33 mouse cellular contexts compared by ENCODE assay signal in genomic region chr5:99959236-99959936, GRCm38 (mm10). TPM values are rescaled to one million over a fixed set of nuclear protein-coding genes. Genes with fewer than 3 reads are reported as not detected.
A peak's percentile ranks its signal among the peaks of the same experiment; 100 is the strongest.
DNase-seq lines count a peak whose midpoint lies in the region; ATAC-seq and TF ChIP-seq lines count a peak whose summit lies in the region.
"Had no signal": no experiment of that assay in that cellular context is flagged by ENCODE, and none has a peak within 500 bp of the region (broad histone marks: within the 10 kb centered on the region; RNA-seq: fewer than 3 reads in every experiment).

No protein-coding gene starts in this region.

- H3K27me3 ChIP-seq in lung, embryonic 14.5 days (ENCODE audit: insufficient read depth, low read length), result no peaks in the 10 kb centered on the region
- no peaks in the 10 kb centered on the region for H3K27me3 ChIP-seq in CH12.LX (replicated peaks)
- no peaks in the 10 kb centered on the region for H3K27me3 ChIP-seq in MEL (ENCODE audit: control insufficient read depth in 1 of 2, insufficient read depth in 2 of 2, low read length in 2 of 2)
- no peaks in the 10 kb centered on the region for H3K27me3 ChIP-seq in midbrain, embryonic 10.5 days (ENCODE audit: low read depth, poor library complexity, severe bottlenecking)
- H3K27me3 ChIP-seq: embryonic facial prominence, embryonic 12.5 days; hindbrain, embryonic 15.5 days; limb, embryonic 12.5 days; liver, embryonic 15.5 days; neural tube, embryonic 12.5 days had no signal

- H3K4me3 ChIP-seq in lung, embryonic 14.5 days (ENCODE audit: low read depth, low read length), result no peak overlapping the region
- H3K4me3 ChIP-seq in lung, adult 2 months (replicated peaks; ENCODE audit: extremely low read depth, low read depth, low read length), result no peak overlapping the region
- H3K4me3 ChIP-seq in CH12.LX (replicated peaks in 1 of 3; ENCODE audit: low read depth in 2 of 3, low read length in 2 of 3, poor library complexity in 1 of 3) (no peak overlapping the region), MEL (ENCODE audit: control insufficient read depth in 1 of 2, insufficient read depth in 1 of 2, low read depth in 2 of 2, low read length in 2 of 2) (no peak overlapping the region)
- no peak overlapping the region for H3K4me3 ChIP-seq in midbrain, embryonic 10.5 days
- H3K4me3 ChIP-seq: embryonic facial prominence, embryonic 12.5 days; hindbrain, embryonic 10.5 days; hindbrain, embryonic 15.5 days; left cerebral cortex, adult 2 months; limb, embryonic 12.5 days; liver, embryonic 15.5 days; myocyte; neural tube, embryonic 12.5 days had no signal

- H3K4me1 ChIP-seq in lung, embryonic 14.5 days (ENCODE audit: insufficient read depth), result no peaks in the 10 kb centered on the region
- peaks cover 5% of the 10 kb centered on the region for H3K4me1 ChIP-seq in lung, adult 2 months (ENCODE audit: control insufficient read depth, insufficient read depth, low read length)
- H3K4me1 ChIP-seq in CH12.LX (ENCODE audit: control insufficient read depth in 1 of 2, insufficient read depth in 2 of 2), result no peaks in the 10 kb centered on the region
- H3K4me1 ChIP-seq in MEL (ENCODE audit: control insufficient read depth in 1 of 2, insufficient read depth in 2 of 2, low read length in 2 of 2), result no peaks in the 10 kb centered on the region; a peak in 1 of 4 replicates
- peaks cover 9% of the 10 kb centered on the region for H3K4me1 ChIP-seq in midbrain, embryonic 10.5 days
- H3K4me1 ChIP-seq: embryonic facial prominence, embryonic 12.5 days; hindbrain, embryonic 15.5 days; limb, embryonic 12.5 days; liver, embryonic 15.5 days had no signal

- dilution Hi-C loops in CH12.LX (cut with MboI; ENCODE audit: extremely low pct_ligation_motif_present, extremely low pct_unique_long_range_greater_than_20kb, low sequenced_read_pairs), result no loop called here

- TF ChIP-seq EP300 in CH12.LX (IDR thresholded peaks at IDR 0.05; ENCODE audit: low read length), result no peak
- no peak for TF ChIP-seq EP300 in MEL (IDR thresholded peaks at IDR 0.05; ENCODE audit: low read depth in 1 of 2, low read length in 2 of 2)

- TF ChIP-seq RAD21 in CH12.LX (IDR thresholded peaks at IDR 0.05; ENCODE audit: low read depth, low read length), result no peak
- no peak for TF ChIP-seq RAD21 in MEL (IDR thresholded peaks at IDR 0.05; ENCODE audit: low read depth, low read length)

- ATAC-seq in lung, embryonic 14.5 days (ENCODE audit: insufficient read depth), result no peak
- ATAC-seq: forebrain, embryonic 14.5 days; intestine, postnatal 0 days had no signal

- H3K4me2 ChIP-seq in lung, embryonic 14.5 days, result no peak overlapping the region
- H3K4me2 ChIP-seq in CH12.LX (ENCODE audit: insufficient read depth, low read depth, poor library complexity, severe bottlenecking), result no peak overlapping the region
- H3K4me2 ChIP-seq: embryonic facial prominence, embryonic 12.5 days; hindbrain, embryonic 15.5 days; limb, embryonic 12.5 days; liver, embryonic 15.5 days; midbrain, embryonic 11.5 days; neural tube, embryonic 12.5 days had no signal

- WGBS in lung, embryonic 14.5 days, result 76% methylated on average over 2 of the region's 2 CpGs
- 47% methylated on average over 2 of the region's 2 CpGs for WGBS in lung, adult 2 months
- 86% methylated on average over 2 of the region's 2 CpGs for WGBS in midbrain, embryonic 10.5 days

- H3K9me3 ChIP-seq in lung, embryonic 14.5 days (ENCODE audit: low read depth, low read length), result no peaks in the 10 kb centered on the region
- H3K9me3 ChIP-seq in CH12.LX (replicated peaks; ENCODE audit: low read length) (no peaks in the 10 kb centered on the region), MEL (replicated peaks; ENCODE audit: insufficient read depth, low read length) (no peaks in the 10 kb centered on the region)
- H3K9me3 ChIP-seq in midbrain, embryonic 10.5 days (replicated peaks), result no peaks in the 10 kb centered on the region
- H3K9me3 ChIP-seq: embryonic facial prominence, embryonic 12.5 days; hindbrain, embryonic 10.5 days; hindbrain, embryonic 15.5 days; limb, embryonic 12.5 days; liver, embryonic 15.5 days; neural tube, embryonic 12.5 days had no signal

- no peak for TF ChIP-seq POLR2A in lung, adult 2 months (IDR thresholded peaks at IDR 0.05; ENCODE audit: borderline replicate concordance, extremely low read depth, low read depth, low read length)
- TF ChIP-seq POLR2A in CH12.LX (IDR thresholded peaks at IDR 0.05; ENCODE audit: low read depth, low read length), result peak; percentile 12; the same call in 1 of the 2 replicates
- peak in 1 of 2 experiments; percentile 16; a peak in 1 of 4 replicates for TF ChIP-seq POLR2A in MEL (IDR thresholded peaks at IDR 0.05; ENCODE audit: control insufficient read depth in 1 of 2, insufficient read depth in 1 of 2, low read depth in 1 of 2, low read length in 2 of 2, poor library complexity in 1 of 2)

- H3K27ac ChIP-seq in lung, embryonic 14.5 days (ENCODE audit: low read depth), result no peak overlapping the region
- H3K27ac ChIP-seq in CH12.LX (ENCODE audit: insufficient read depth, low read depth) (no peak overlapping the region), MEL (ENCODE audit: control insufficient read depth, low read depth, low read length) (no peak overlapping the region)
- no peak overlapping the region for H3K27ac ChIP-seq in midbrain, embryonic 10.5 days (replicated peaks)
- H3K27ac ChIP-seq: embryonic facial prominence, embryonic 12.5 days; hindbrain, embryonic 10.5 days; hindbrain, embryonic 15.5 days; left cerebral cortex, adult 2 months; limb, embryonic 12.5 days; liver, embryonic 15.5 days; neural tube, embryonic 12.5 days had no signal

- peak; percentile 32 for DNase-seq in lung, embryonic 14.5 days
- no peak for DNase-seq in lung, adult 2 months
- DNase-seq in CH12.LX (ENCODE audit: extremely low read depth) (no peak), MEL (ENCODE audit: low read depth, low spot score) (no peak)
- peak; percentile 6 for DNase-seq in induced T-regulatory cell, adult 2 months (ENCODE audit: low read depth)
- DNase-seq in midbrain, embryonic 10.5 days (ENCODE audit: low spot score), result no peak
- DNase-seq in embryo, embryonic 11 days, result no peak
- DNase-seq: adrenal gland, postnatal 10 days; cerebellum, adult 8-10 months; cerebellum, postnatal 25 days; gastrocnemius, postnatal 14 days; heart, postnatal 14 days; kidney, postnatal 14 days; right cerebral cortex, postnatal 14 days; thymus, adult 18-20 months; thymus, postnatal 25 days had no signal

- no peak for TF ChIP-seq CTCF in lung, embryonic 14.5 days (IDR thresholded peaks at IDR 0.05; ENCODE audit: low read depth)
- no peak for TF ChIP-seq CTCF in lung, adult 2 months (IDR thresholded peaks at IDR 0.05; ENCODE audit: insufficient read depth, low read length)
- TF ChIP-seq CTCF in CH12.LX (conservative IDR thresholded peaks at IDR 0.05 in 1 of 2, IDR thresholded peaks at IDR 0.05 in 1 of 2; ENCODE audit: low read depth in 2 of 2, low read length in 2 of 2) (no peak), MEL (IDR thresholded peaks at IDR 0.05 in 2 of 3, conservative IDR thresholded peaks at IDR 0.05 in 1 of 3; ENCODE audit: control insufficient read depth in 1 of 3, insufficient read depth in 1 of 3, low read depth in 2 of 3, low read length in 3 of 3, poor library complexity in 1 of 3, severe bottlenecking in 1 of 3) (no peak)

- H3K79me2 ChIP-seq in CH12.LX (replicated peaks; ENCODE audit: control insufficient read depth, extremely low read depth, insufficient read depth, poor library complexity, severe bottlenecking), result peaks cover 2% of the 10 kb centered on the region; the same call in 1 of the 2 replicates
- H3K79me2 ChIP-seq in MEL (ENCODE audit: control insufficient read depth, insufficient read depth, low read length, poor library complexity), result peaks cover 4% of the 10 kb centered on the region

- H3K36me3 ChIP-seq in lung, embryonic 14.5 days (ENCODE audit: insufficient read depth), result peaks cover 66% of the 10 kb centered on the region
- H3K36me3 ChIP-seq in CH12.LX (replicated peaks in 1 of 2; ENCODE audit: control insufficient read depth in 1 of 2, insufficient read depth in 1 of 2, low read length in 1 of 2) (peaks cover 30 to 60% of the 10 kb centered on the region in 2 experiments), MEL (ENCODE audit: control insufficient read depth in 1 of 2, insufficient read depth in 2 of 2, low read length in 2 of 2) (peaks cover 14 to 25% of the 10 kb centered on the region in 2 experiments)
- peaks cover 77% of the 10 kb centered on the region for H3K36me3 ChIP-seq in midbrain, embryonic 10.5 days

- no peak overlapping the region for H3K9ac ChIP-seq in lung, embryonic 14.5 days
- H3K9ac ChIP-seq in CH12.LX (ENCODE audit: insufficient read depth, low read depth) (no peak overlapping the region), MEL (ENCODE audit: control insufficient read depth, low read depth, low read length, poor library complexity, severe bottlenecking) (no peak overlapping the region)
- H3K9ac ChIP-seq: embryonic facial prominence, embryonic 12.5 days; hindbrain, embryonic 15.5 days; limb, embryonic 12.5 days; liver, embryonic 15.5 days; neural tube, embryonic 12.5 days had no signal

- in situ Hi-C loops in CH12.LX (cut with MboI; ENCODE audit: low pct_ligation_motif_present, low pct_unique_long_range_greater_than_20kb, low sequenced_read_pairs), result no loop called here

RNA-seq across cellular contexts. Expression of gene Hnrnpd, which starts 19.4 kb away (rescaled TPM):
- 196 TPM in 2 replicates for polyA plus RNA-seq in lung, embryonic 14.5 days (2014; fragmentation: Nextera tagmentation; extraction: Ambion mirVana)
- 28.5 and 46.0 TPM in 2 replicates for polyA plus RNA-seq in lung, adult 2 months (2012; rRNA removed)
- total RNA-seq in CH12.LX (2012; rRNA removed) (19.0 and 28.2 TPM in 2 replicates), CH12.LX (2014; rRNA removed) (41.3 and 52.2 TPM in 2 replicates), MEL (2012; rRNA removed) (55.4 and 70.6 TPM in 2 replicates)
- polyA plus RNA-seq in CH12.LX (2012; ENCODE audit: insufficient read length, low read depth) (319 and 373 TPM in 2 replicates), MEL (2012; ENCODE audit: insufficient read depth in 1 of 2, insufficient read length in 2 of 2, low read depth in 1 of 2, low replicate concordance in 2 of 2, missing spikeins in 1 of 2) (100 to 1,000 TPM in 1 of 2 experiments, not detected in 1; 796 TPM)
- polyA plus RNA-seq in midbrain, embryonic 10.5 days (2016; fragmentation: Nextera tagmentation; extraction: Ambion mirVana), result 207 and 256 TPM in 2 replicates

RNA-seq across cellular contexts. Expression of gene 4930524J08Rik, which starts 19.5 kb away (rescaled TPM):
- 2.0 and 3.0 TPM in 2 replicates for polyA plus RNA-seq in lung, embryonic 14.5 days (2014; fragmentation: Nextera tagmentation; extraction: Ambion mirVana)
- polyA plus RNA-seq in lung, adult 2 months (2012; rRNA removed), result 1.1 and 1.7 TPM in 2 replicates
- total RNA-seq in CH12.LX (2012; rRNA removed), result 0.72 and 0.84 TPM in 2 replicates
- 0.50 and 1.0 TPM in 2 replicates for total RNA-seq in CH12.LX (2014; rRNA removed)
- 4.5 and 5.8 TPM in 2 replicates for polyA plus RNA-seq in CH12.LX (2012; ENCODE audit: insufficient read length, low read depth)
- 1.0 and 1.1 TPM in 2 replicates for total RNA-seq in MEL (2012; rRNA removed)
- 1 to 10 TPM in 1 of 2 experiments, not detected in 1; 6.7 TPM for polyA plus RNA-seq in MEL (2012; ENCODE audit: insufficient read depth in 1 of 2, insufficient read length in 2 of 2, low read depth in 1 of 2, low replicate concordance in 2 of 2, missing spikeins in 1 of 2)
- 1.8 and 2.4 TPM in 2 replicates for polyA plus RNA-seq in midbrain, embryonic 10.5 days (2016; fragmentation: Nextera tagmentation; extraction: Ambion mirVana)
- total RNA-seq: liver, adult 2 months had no signal

RNA-seq across cellular contexts. Expression of gene Vamp9, which starts 53.3 kb away (rescaled TPM):
- 0.29 TPM in 1 of 2 replicates, not detected in the other for polyA plus RNA-seq in lung, embryonic 14.5 days (2014; fragmentation: Nextera tagmentation; extraction: Ambion mirVana)
- polyA plus RNA-seq in lung, adult 2 months (2012; rRNA removed), result 0.33 TPM in 1 of 2 replicates, not detected in the other
- total RNA-seq in CH12.LX (2012; rRNA removed), result not detected in 2 replicates
- not detected in 2 replicates for total RNA-seq in CH12.LX (2014; rRNA removed)
- not detected in 2 replicates for polyA plus RNA-seq in CH12.LX (2012; ENCODE audit: insufficient read length, low read depth)
- total RNA-seq in MEL (2012; rRNA removed), result not detected in 2 replicates
- not detected for polyA plus RNA-seq in MEL (2012; ENCODE audit: insufficient read depth in 1 of 2, insufficient read length in 2 of 2, low read depth in 1 of 2, low replicate concordance in 2 of 2, missing spikeins in 1 of 2)
- polyA plus RNA-seq in midbrain, embryonic 10.5 days (2016; fragmentation: Nextera tagmentation; extraction: Ambion mirVana), result 0.33 and 0.37 TPM in 2 replicates
- total RNA-seq: gastrocnemius, postnatal 14 days; granulocyte monocyte progenitor cell, adult 5-6 weeks; heart, postnatal 14 days; liver, adult 2 months; megakaryocyte progenitor cell, adult 5-6 weeks; midbrain, postnatal 0 days had no signal
- polyA plus RNA-seq: C2C12; hindbrain, embryonic 10.5 days; intestine, postnatal 0 days; limb, embryonic 12.5 days; liver, adult 2 months; liver, embryonic 15.5 days; midbrain, embryonic 11.5 days; myocyte; stomach, embryonic 16.5 days had no signal

Comparison
In these comparisons a context has a peak if more than half of its experiments do, and no peak if none do; other contexts are left out.
1. DNase-seq: peak in lung, embryonic 14.5 days (single experiment) and induced T-regulatory cell, adult 2 months (single experiment); none in lung, adult 2 months (single experiment), CH12.LX (single experiment), MEL (single experiment), midbrain, embryonic 10.5 days (single experiment) and embryo, embryonic 11 days (single experiment).